Mouse (Mus musculus) liver, embryonic 14.5 days (tissue): ENCODE results near the gene Kif16b.

Source experiments
- CTCF ChIP-seq: IDR thresholded peaks from 2 replicates; pipeline ENCODE4 v1.5.1; 2016; ENCODE audit warnings: antibody characterized with exemption, low read depth, control low read depth
- EP300 ChIP-seq: IDR thresholded peaks from 2 replicates; pipeline ENCODE4 v1.6.1; 2016; ENCODE audit warnings: antibody characterized with exemption, low read depth

DNA sequence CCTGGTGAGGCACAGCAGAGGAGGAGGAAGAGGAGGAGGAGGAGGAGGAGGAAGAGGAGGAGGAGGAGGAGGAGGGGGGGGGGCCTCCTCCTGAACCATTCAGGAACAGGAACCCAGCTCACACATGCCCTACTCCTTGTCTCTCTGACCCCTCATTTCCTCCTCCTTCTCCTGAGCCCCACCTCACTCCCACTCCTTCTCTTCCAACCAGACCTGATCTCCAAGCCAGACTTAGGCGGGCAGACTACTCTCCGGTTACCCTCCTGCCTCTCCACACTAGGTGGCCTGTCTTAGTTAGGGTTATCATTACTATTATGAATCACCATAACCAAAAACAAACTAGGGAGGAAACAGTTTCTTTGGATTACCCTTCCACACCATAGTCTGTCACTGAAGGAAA, 10.0 kb downstream of the Kif16b start:
- TF ChIP-seq CTCF = no peak
- TF ChIP-seq EP300 = no peak
